Mouse (Mus musculus) stomach, embryonic 15.5 days (tissue): ENCODE measurements around the gene Gale. TPM values are rescaled to one million over a fixed set of nuclear protein-coding genes. Genes with fewer than 3 reads are reported as not detected.

Experiments
- ATAC-seq: fragments of 200-750 bp; cut with Nextera tagmentation; 2 replicates; pipeline ENCODE4 v1.8.0; 2017; ENCODE audit warnings: low read depth, moderate number of reproducible peaks, moderate TSS enrichment; ENCODE audit not compliant: insufficient read depth, low FRiP score
- H3K27ac ChIP-seq: fragments of 300-500 bp; sonication (generic); 2 replicates; pipeline ENCODE4 v1.5.1; 2015; ENCODE audit warnings: mild to moderate bottlenecking, inconsistent platforms
- H3K27me3 ChIP-seq: fragments of 300-500 bp; sonication (generic); replicated peaks from 2 replicates; pipeline ENCODE4 v1.6.1; 2015; ENCODE audit warnings: inconsistent platforms
- H3K36me3 ChIP-seq: fragments of 300-500 bp; sonication (generic); 2 replicates; pipeline ENCODE4 v1.6.1; 2015; ENCODE audit warnings: inconsistent platforms
- H3K4me1 ChIP-seq: fragments of 300-500 bp; sonication (generic); 2 replicates; pipeline ENCODE4 v1.6.1; 2015; ENCODE audit warnings: inconsistent platforms
- H3K4me2 ChIP-seq: fragments of 300-500 bp; sonication (generic); 2 replicates; pipeline ENCODE4 v1.6.1; 2015; ENCODE audit warnings: mild to moderate bottlenecking, inconsistent platforms
- H3K4me3 ChIP-seq: fragments of 300-500 bp; sonication (generic); replicated peaks from 2 replicates; pipeline ENCODE4 v1.5.1; 2015; ENCODE audit warnings: inconsistent platforms
- H3K9ac ChIP-seq: fragments of 300-500 bp; sonication (generic); 2 replicates; pipeline ENCODE4 v1.6.1; 2015; ENCODE audit warnings: inconsistent platforms
- H3K9me3 ChIP-seq: fragments of 300-500 bp; sonication (generic); 2 replicates; pipeline ENCODE4 v1.6.1; 2016; ENCODE audit warnings: inconsistent platforms
- WGBS: fragments of 180-500 bp; shearing (Covaris S2); methylation state at CpG from one replicate; pipeline ENCODE4 v1.1.7; 2015; 5-methylcytosine and 5-hydroxymethylcytosine counted together
- polyA plus RNA-seq: library from polyadenylated mRNA; unstranded; fragments of >200 nt; fragmentation: Nextera tagmentation; extraction: Ambion mirVana; gene quantifications from 2 replicates; pipeline ENCODE4 v1.2.1, GENCODE M21; 2015

Gale gene
- 90.9 and 92.1 TPM in 2 replicates for polyA plus RNA-seq

GRCm38 (mm10) chr4:135963457-135964193, at the start of gene Gale:
Gene Gale, plus strand, starts transcription at chr4:135963727.
- H3K27me3 ChIP-seq: no peaks in the 10 kb centered on the region
- peaks cover 15% of the 10 kb centered on the region for H3K4me1 ChIP-seq
- H3K4me2 ChIP-seq: peak within 1 kb of the TSS; percentile 90
- peak within 1 kb of the TSS; percentile 75 for H3K4me3 ChIP-seq
- peaks cover 37% of the 10 kb centered on the region for H3K36me3 ChIP-seq
- no peaks in the 10 kb centered on the region for H3K9me3 ChIP-seq
- H3K9ac ChIP-seq: peak within 1 kb of the TSS; percentile 90
- peak; percentile 90 for ATAC-seq
- H3K27ac ChIP-seq: peak within 1 kb of the TSS; percentile 91
- WGBS: under 1% methylated on average over 56 of the region's 56 CpGs

- Histone ChIP-seq H3K9me3 (no peaks in the 10 kb centered on the region), H3K9ac (no peak overlapping the region), H3K27ac (peak overlapping the region; percentile 45), H3K36me3 (0 out of 2 replicates have a peak, but pooled peaks cover 6% of the 10 kb centered on the region), H3K4me2 (no peak overlapping the region), H3K4me1 (no peaks in the 10 kb centered on the region), H3K4me3 (no peak overlapping the region), H3K27me3 (no peaks in the 10 kb centered on the region)
- 76% methylated on average over 13 of the region's 13 CpGs for WGBS
- ATAC-seq: no peak
Measured at GRCm38 (mm10) chr4:135918635-135919279, 44.8 kb upstream of the Gale start.

GRCm38 (mm10) chr4:135919280-135919639, 44.3 kb upstream of the Gale start:
- no peaks in the 10 kb centered on the region for H3K4me1 ChIP-seq
- H3K9me3 ChIP-seq: no peaks in the 10 kb centered on the region
- ATAC-seq: no peak
- H3K27me3 ChIP-seq: no peaks in the 10 kb centered on the region
- H3K4me2 ChIP-seq: no peak overlapping the region
- H3K9ac ChIP-seq: no peak overlapping the region
- H3K4me3 ChIP-seq: no peak overlapping the region
- WGBS: 88% methylated on average over 3 of the region's 3 CpGs
- 0 out of 2 replicates have a peak, but pooled peaks cover 6% of the 10 kb centered on the region for H3K36me3 ChIP-seq
- no peak overlapping the region; the same call in 1 of the 2 replicates for H3K27ac ChIP-seq

GRCm38 (mm10) chr4:135920304-135921241, 43.0 kb upstream of the Gale start, which contains the start of gene Fuca1:
Gene Fuca1, plus strand, starts transcription at chr4:135920735.
- 2% methylated on average over 60 of the region's 60 CpGs for WGBS
- peaks cover 11% of the 10 kb centered on the region for H3K36me3 ChIP-seq
- H3K9me3 ChIP-seq: no peaks in the 10 kb centered on the region
- H3K27ac ChIP-seq: peak within 1 kb of the TSS; percentile 86
- H3K4me3 ChIP-seq: peak within 1 kb of the TSS; percentile 90
- H3K9ac ChIP-seq: peak within 1 kb of the TSS; percentile 77
- no peaks in the 10 kb centered on the region for H3K4me1 ChIP-seq
- peak; percentile 91 for ATAC-seq
- peak within 1 kb of the TSS; percentile 95 for H3K4me2 ChIP-seq
- no peaks in the 10 kb centered on the region for H3K27me3 ChIP-seq

DNA sequence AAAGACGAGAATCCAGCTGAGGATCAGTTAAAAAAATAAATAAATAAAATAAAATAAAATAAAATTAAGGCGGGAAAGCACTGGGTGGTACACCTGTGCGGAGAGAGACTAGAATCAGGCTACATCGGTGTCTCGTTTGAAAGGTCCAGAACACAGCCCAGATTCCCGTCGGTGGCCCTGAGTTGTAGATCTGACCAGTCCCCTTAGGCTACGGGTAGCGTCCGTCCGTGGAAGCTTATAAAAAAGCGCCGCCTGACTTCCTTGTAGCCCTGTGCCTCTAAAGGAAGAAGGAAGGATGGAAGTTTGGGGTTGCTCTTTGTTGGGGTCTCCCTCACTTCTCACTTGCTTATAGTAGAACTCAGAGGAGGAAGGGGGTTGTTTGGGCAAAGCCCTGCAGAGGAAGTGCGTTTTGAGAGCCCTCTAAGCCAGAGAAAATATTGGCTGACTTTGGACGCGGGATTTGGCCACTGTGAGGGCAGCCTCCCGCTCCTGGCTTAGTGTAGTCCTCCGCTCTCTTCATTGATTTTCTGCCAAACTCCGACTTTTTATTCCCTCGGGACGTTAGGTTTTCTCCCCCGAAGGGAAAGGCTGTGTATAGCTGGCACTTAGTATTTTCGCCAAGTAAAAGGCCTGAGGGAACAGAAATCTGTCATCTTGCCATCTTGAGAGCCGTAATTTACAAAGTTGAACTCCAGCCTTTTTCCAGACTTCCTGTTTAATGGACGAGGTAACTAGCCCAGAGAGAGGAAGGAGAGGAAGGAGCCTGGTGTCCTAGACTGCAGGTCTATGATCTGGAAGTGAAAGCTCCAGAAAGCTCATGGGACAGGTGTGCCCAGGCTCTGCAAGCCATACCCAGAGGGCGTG, 42.0 kb upstream of the Gale start:
- no peaks in the 10 kb centered on the region for H3K27me3 ChIP-seq
- H3K4me1 ChIP-seq: no peaks in the 10 kb centered on the region
- ATAC-seq: no peak
- H3K36me3 ChIP-seq: peaks cover 18% of the 10 kb centered on the region
- H3K9ac ChIP-seq: peak overlapping the region; percentile 77
- H3K9me3 ChIP-seq: no peaks in the 10 kb centered on the region
- H3K4me2 ChIP-seq: peak overlapping the region; percentile 95
- H3K4me3 ChIP-seq: peak overlapping the region; percentile 90
- 3% methylated on average over 26 of the region's 26 CpGs for WGBS
- peak overlapping the region; percentile 86 for H3K27ac ChIP-seq

GRCm38 (mm10) chr4:135922190-135922589, 41.3 kb upstream of the Gale start:
- Histone ChIP-seq H3K36me3 (peaks cover 20% of the 10 kb centered on the region), H3K4me3 (peak overlapping the region; percentile 90; the same call in 1 of the 2 replicates), H3K9me3 (no peaks in the 10 kb centered on the region), H3K4me2 (peak overlapping the region; percentile 95), H3K27me3 (no peaks in the 10 kb centered on the region), H3K4me1 (no peaks in the 10 kb centered on the region), H3K27ac (no peak overlapping the region), H3K9ac (no peak overlapping the region)
- WGBS: 67% methylated on average over 1 of the region's 1 CpGs
- ATAC-seq: no peak

- Histone ChIP-seq H3K27me3 (no peaks in the 10 kb centered on the region), H3K36me3 (peaks cover 27% of the 10 kb centered on the region), H3K9me3 (no peaks in the 10 kb centered on the region), H3K9ac (no peak overlapping the region), H3K4me1 (no peaks in the 10 kb centered on the region), H3K4me2 (no peak overlapping the region), H3K27ac (no peak overlapping the region), H3K4me3 (no peak overlapping the region)
- 73% methylated on average over 2 of the region's 2 CpGs for WGBS
- ATAC-seq: no peak
Measured at GRCm38 (mm10) chr4:135924418-135924817, 39.1 kb upstream of the Gale start.

DNA sequence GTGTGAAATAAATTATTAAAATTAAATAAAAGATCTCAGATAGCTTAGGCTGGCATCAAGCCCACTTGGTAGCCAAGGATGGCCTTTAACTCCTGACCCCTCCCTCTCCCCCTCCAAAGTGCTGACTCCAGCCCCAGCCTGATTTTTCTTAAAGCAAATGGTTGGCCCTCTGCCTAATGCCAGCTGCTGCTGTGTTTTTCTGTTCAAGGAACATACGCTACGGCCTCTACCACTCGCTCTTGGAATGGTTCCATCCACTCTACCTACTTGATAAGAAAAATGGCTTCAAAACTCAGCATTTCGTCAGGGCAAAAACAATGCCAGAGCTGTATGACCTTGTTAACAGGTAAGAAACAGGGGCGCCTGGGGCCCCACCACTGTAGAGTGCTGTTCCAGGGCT, 38.2 kb upstream of the Gale start:
- Histone ChIP-seq H3K9ac (no peak overlapping the region), H3K27ac (no peak overlapping the region)
- WGBS: 75% methylated on average over 5 of the region's 5 CpGs

DNA sequence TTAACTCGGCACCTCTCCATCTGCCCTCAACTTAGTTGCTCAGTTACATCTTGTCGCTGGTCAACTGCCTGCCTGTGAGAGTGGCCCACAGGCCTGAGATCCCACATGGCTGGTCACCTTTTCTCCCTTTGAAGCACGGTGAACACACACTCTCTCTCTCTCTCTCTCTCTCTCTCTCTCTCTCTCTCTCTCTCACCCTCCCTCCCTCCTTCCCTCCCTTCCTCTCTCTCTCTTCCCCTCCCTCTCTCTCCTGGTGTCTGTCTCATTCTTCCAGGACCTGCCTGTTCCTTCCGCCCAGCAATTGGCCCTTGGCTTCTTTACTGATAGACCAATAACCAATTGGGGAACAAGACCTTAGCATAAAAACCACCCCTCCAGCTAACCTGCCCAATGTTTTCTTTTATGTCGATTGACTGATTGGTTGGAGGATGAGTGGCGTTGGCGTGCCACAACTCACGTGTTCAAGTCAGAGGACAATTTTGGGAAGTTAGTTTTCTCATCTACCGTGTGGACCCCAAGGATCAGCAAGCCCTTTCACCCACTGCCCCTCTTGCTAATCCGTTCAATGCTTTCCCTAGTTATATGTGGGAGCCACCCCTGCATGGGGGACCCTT, 37.2 kb upstream of the Gale start:
- Histone ChIP-seq H3K4me1 (no peaks in the 10 kb centered on the region), H3K4me2 (no peak overlapping the region), H3K4me3 (no peak overlapping the region), H3K9ac (no peak overlapping the region), H3K27ac (no peak overlapping the region), H3K36me3 (peaks cover 27% of the 10 kb centered on the region), H3K27me3 (no peaks in the 10 kb centered on the region), H3K9me3 (no peaks in the 10 kb centered on the region)
- whole genome bisulfite sequencing: 82% methylated on average over 10 of the region's 10 CpGs
- no peak for ATAC-seq

More for the DNA sequence above, 38.2 kb upstream of the Gale start:
- no peak for ATAC-seq
- Histone ChIP-seq H3K4me1 (no peaks in the 10 kb centered on the region), H3K9me3 (no peaks in the 10 kb centered on the region), H3K36me3 (peaks cover 27% of the 10 kb centered on the region), H3K27me3 (no peaks in the 10 kb centered on the region), H3K4me3 (no peak overlapping the region), H3K4me2 (no peak overlapping the region)

- ATAC-seq: no peak
- Histone ChIP-seq H3K4me2 (no peak overlapping the region), H3K4me1 (no peaks in the 10 kb centered on the region), H3K4me3 (no peak overlapping the region), H3K27ac (no peak overlapping the region), H3K36me3 (peaks cover 27% of the 10 kb centered on the region), H3K9me3 (no peaks in the 10 kb centered on the region), H3K9ac (no peak overlapping the region), H3K27me3 (no peaks in the 10 kb centered on the region)
- WGBS: 86% methylated on average over 3 of the region's 3 CpGs
Measured at GRCm38 (mm10) chr4:135926861-135927260, 36.7 kb upstream of the Gale start.
